Mouse (Mus musculus): ENCODE measurements around the gene Aurkaip1.

Gene Aurkaip1

DNA sequence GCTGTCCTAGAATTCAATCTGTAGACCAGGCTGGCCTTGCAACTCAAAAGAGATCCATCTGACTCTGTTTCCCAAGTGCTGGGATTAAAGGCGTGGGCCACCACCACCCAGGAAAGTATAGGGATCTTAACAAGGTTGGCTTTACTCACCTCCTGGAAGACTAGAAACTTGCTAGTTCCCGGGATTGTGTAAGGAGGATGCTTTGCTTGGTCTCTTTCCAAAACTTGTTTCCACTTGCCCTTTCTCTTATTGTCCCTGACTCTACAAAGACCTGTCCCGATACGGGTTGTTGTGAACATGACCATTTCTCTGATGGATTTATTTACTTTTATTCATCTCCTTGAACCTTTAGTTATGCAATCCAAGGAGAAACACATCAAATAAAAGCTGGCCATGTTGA lies 1.2 kb upstream of the Aurkaip1 start:
- no peak for DNase-seq (ENCODE audit: low spot score)

DNA sequence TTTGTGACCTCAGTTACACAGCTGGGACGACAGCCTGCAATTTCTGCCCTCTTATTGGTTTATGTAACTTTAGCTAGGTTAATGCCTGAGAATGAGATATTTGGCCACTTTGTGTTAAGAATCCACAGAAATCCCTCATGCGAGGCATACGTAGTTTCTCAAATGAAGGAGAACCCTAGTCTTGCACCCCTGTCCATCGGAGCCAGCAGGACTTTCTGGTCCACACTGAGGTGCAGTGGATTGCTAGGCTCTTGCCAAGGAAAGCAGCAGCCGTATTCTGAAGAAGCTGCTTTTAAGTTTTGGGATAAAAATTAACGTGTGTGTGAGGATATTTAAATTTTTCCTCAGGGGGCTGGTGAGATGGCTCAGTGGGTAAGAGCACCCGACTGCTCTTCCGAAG lies 476 bp upstream of the Aurkaip1 start:
- no peak for DNase-seq (ENCODE audit: low spot score)

DNA sequence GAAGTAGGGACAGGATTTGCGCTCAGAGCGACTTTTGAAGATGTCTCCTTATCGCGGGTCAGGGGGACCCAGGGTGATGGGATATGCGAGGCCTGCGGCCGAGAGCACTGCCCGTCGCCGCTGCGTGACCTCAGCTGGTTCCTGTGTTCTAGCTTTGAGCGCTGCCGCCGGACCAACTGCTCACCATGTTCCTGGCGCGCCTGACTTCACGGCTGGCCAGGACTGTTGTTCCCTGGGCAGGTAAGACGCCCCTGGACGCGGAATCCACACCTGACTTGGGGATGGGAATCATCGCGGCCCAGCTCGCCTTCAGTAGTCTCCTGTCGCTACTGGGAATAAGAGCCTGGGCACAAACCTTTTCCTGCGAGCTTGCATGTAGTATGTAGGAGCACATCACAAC lies 759 bp downstream of the Aurkaip1 start:
- no peak for DNase-seq (ENCODE audit: low spot score)

DNA sequence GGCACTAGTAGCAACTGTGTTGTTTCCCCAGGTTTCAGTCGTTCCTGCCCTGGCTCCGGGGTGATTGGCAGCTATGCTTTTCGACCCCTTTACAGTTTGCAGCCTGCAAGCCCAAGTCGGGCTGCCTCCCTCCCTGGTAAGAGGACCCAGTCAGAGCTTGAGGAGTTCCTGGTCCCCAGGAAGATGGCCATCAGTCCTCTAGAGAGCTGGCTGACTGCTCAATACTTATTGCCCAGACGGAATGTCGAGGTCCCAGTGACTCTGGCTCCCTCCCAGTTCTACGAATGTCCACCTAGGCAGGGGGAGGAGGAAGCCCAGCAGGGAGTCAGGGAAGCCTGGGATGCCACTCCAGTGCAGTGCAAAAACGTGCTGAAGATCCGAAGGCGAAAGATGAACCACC lies 1.2 kb downstream of the Aurkaip1 start:
- DNase-seq (ENCODE audit: low spot score): no peak

DNA sequence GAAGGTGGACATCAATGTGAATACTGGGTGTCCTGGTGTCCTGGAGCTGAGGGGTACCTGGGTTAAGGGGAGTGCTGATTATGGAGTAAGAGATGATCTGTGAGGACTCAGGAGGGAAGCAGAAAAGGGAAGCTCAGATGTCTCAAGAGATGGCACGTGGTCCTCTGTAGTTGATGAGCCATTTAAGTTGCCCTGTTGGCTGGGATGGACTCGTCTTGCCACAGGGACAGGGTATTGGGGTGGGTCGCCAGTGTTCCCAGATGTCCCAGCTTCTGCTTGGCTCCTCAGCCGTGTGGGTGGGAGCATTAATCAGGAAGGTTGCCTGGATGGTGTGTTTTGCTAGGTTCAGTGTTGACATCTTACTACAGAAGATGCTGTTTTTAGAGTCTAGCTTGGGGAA lies 2.2 kb downstream of the Aurkaip1 start:
- no peak for DNase-seq (ENCODE audit: low spot score)

DNA sequence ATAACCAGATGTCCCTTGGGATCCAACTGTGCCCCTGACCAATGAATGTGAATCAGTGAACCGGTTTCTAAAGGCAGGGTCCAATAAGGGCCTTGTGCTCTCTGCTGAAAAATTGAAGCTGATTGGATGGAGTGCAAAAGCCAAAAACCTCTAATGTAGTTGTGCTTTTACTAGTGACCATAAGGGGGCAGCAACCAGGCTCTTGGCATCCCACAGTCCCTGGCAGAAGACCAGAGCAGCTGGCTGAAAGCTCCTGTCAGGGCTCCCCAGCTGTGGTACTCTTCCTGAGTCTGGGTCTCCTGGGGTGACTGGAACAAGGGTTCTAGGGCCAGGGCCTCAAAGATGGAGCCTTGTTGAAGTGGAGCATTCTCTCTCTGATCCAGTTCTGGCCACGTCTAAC lies 2.8 kb downstream of the Aurkaip1 start:
- peak; percentile 86 for DNase-seq (ENCODE audit: low spot score)

DNA sequence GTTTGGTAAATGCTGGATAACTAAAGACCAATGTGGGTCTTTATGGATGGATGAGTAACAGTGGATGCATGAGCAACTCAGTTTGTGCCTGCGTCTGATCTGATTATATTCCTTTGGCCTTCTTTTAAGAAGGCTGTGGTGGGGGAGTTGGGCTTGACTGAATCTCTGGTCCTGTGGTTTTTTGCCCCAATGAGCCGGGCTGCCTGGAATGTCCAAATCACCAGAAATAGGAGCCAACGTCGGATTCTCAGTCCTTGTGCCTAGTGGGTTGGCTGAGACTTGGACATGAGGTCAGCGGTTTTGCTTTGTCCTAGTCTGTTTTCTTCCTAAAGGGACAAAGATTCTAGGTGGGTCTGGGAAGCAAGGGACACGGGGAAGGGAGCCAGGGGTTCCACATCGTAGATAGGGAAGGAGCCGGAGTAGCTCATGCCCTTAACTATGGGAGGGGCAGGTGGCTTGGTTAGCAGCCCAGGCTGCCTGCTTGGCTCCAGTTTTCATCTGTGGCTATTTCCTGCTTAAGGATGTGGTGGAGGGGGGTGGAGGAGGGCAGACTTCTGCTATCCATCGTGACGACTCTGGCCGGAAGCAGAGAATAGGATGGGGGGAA lies 6.4 kb downstream of the Aurkaip1 start:
- DNase-seq (ENCODE audit: low spot score): peak; percentile 61

DNA sequence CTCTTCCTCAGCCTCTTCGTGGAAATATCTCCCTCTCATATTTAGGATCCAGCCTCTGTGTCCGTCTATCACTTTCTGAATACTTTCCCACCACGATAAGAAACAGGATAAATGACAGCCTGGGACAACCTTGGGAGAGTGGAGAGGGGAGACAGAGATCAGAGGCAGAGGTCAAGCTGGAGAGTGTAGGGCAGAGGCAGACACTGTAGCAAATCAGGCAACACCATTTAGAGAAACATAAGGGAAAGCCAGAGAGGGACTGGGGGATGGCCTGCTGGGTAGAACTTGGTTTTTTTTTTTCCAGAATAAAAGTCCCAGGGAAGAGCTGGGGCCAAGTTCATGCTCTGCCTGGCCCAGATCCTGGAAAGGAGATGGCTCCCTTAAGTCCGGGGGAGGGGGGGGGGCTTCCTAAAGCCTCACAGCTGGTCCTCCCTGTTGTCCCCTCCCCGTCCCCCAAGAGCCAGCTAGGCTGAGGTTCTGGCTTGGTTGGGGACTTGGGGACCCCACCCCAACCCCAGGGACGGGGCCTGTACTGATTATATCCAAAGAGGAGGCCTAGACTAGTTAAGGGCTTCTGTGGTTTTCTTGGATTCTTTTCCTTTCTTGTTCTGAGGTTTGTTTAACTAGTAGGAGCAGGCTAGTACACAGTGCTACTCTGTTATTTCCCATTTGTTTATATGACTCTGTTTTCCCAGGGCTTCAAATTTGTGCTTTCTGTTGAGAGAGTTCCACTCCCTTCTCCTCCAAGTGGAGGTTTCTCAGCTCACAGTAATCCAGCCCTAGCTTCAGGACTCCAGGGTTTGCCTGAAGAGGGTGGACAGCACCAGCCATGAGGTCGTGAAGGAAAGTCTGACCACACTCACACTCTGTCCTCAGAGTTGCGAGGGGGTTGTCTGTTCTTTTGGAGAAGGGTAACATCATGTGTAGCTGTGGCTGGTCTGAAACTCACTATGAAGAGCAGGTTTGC lies 7.4 kb downstream of the Aurkaip1 start:
- DNase-seq (ENCODE audit: low spot score): peak; percentile 24

DNA sequence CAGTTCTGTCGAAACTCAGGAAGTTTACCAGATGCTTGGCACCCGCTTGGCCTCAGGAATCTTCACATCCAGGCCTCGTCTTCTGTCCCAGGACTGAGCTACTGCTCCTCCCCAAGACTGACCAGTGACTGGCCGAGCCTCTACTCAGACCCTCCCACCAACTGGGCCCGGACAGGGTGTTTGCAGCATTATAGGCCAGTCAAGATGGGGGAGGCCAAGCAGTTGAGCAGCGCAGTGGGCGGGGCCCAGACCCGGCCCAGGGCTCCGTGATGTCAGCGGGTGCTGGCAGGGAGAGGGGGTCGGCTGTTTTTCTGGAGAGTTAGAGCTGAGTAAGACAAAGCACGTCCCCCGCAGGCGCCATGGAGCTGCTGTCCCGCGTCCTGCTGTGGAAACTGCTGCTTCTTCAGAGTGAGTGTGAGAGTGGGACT lies 8.4 kb downstream of the Aurkaip1 start, which contains the start of gene Mxra8:
Mxra8 (plus strand) TSS at position 198 of the 428 bp plus-strand sequence.
- peak; percentile 93 for DNase-seq (ENCODE audit: low spot score)

DNA sequence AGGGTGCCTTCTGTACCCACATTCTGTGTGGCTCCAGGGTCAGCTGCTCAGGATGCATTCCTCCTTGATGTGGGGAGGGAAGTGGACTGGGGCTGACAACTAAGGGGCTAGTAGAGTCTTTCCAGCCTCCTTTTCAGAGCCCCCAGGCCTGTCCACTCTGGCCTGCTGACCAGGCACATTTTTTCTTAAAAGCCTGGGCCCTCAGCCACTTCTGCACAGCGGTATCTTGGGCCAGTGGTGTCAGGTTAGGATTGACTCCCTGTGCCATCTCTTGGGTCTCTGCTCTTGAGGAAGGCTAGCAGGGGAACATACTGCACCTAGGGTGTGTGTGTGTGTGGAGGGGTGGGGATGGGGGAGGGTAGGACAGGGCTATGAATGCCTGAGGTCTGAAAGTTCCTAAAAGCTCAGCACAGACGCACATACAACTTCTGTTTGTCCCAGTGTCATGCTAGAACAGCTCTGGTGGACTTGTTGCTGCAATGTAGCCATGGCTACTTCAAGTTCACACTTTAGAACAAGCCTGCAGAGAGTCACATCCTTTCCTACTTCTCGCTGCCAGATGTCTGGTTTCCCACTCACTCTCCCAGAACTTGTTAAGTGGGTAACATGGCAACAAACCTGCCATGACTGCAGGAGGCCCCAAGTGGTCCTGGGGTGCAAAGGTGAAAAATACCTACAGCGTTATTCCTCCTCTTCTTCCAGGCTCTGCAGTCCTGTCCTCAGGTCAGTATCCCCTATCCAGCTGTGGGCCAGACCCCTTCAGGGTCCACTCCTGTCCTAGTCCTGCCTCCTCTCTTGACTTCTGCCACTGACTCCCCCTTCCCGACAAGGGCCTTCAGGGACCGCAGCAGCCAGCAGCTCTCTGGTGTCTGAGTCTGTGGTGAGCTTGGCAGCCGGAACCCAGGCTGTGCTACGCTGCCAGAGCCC lies 9.3 kb downstream of the Aurkaip1 start:
- no peak for DNase-seq (ENCODE audit: low spot score)

DNA sequence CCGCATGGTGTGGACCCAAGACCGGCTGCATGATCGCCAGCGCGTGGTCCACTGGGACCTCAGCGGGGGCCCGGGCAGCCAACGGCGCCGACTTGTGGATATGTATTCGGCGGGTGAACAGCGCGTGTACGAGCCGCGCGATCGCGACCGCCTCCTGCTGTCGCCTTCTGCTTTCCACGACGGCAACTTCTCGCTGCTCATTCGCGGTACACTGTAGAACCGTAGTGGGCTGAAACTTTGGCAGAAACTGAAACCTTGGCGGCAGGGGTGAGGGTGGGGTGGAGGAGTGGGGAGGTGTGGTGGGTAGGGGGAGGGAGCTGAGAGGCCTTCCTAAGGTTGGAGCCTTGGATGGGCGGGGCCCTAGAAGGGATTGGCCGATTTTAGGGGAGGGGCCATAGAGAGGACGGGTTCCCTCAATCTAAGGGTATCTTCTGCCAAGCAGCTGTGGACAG lies 10.0 kb downstream of the Aurkaip1 start:
- peak; percentile 78 for DNase-seq (ENCODE audit: low spot score)

DNA sequence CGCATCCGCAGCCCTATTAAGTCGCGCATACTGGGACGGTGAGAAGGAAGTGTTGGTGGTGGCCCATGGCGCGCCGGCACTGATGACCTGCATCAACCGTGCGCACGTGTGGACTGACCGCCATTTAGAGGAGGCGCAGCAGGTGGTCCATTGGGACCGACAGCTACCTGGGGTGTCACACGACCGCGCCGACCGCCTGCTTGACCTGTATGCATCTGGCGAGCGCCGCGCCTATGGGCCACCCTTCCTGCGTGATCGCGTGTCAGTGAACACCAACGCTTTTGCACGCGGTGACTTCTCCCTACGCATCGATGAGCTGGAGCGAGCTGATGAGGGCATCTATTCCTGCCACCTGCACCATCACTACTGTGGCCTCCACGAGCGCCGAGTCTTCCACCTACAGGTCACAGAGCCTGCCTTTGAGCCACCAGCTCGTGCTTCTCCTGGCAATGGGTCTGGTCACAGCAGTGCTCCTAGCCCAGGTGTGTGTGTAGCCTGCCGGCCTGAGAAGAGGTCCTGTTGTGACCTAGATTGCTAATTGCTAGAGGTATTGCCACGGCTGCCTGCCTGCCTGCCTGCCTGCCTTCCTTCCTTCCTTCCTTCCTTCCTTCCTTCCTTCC lies 10.7 kb downstream of the Aurkaip1 start:
- no peak for DNase-seq (ENCODE audit: low spot score)

DNA sequence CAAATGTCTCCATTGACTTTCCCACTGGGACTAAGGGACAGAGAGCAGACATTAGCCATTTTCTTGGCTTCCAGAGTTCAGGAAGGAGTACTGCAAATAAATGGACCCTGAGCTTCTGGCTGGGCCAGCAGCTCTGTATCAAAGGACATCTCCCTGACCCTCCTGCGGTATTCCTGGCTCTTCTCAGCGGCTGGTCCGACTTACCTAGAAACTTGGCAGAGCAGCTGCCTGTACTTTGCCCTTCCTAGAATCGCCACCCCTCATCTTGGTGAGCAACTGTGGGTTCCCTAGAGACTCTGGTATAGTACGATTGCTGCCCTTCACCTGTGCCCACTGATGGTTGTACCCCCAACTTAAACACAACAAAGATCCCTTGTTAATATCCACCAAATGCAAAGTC lies 12.2 kb downstream of the Aurkaip1 start:
- no peak for DNase-seq (ENCODE audit: low spot score)

DNA sequence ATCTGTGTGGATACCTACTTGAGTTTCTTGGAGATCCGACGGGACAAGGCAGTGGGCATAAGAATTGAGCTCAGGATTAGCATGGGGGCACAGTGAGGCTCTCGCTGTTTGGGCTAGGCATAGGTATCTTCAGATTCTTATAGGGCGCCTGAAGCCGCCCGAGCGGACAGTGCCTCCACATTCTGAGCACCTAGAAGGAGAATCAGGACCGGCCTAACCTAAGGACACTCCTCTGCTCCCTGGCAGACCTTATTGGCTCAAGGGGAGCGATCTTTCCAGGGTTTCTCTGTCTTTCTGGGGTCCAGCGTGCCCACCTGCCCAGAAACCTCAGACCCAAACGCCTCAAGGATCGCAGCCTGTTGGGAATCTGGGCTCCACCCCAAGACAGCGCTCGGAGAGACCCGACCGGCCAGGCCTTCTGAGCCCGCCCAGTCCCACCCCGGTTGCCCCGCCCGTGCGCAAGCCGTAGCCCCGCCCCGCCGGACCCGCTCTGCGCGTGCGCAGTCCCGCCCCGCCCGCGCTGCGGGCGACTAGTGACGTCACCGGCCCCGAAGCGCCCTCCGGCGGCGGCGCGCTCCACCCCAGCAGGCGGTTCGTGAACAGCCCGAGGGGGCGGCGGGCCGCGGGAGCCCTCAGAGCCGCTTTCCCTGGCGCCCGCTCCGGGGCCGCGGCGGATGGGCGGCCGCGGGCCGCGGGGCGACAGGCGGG lies 16.0 kb downstream of the Aurkaip1 start, which contains the start of gene Dvl1:
Dvl1 (plus strand) TSS at position 532 of the 708 bp plus-strand sequence.
- peak; percentile 91 for DNase-seq (ENCODE audit: low spot score)

DNA sequence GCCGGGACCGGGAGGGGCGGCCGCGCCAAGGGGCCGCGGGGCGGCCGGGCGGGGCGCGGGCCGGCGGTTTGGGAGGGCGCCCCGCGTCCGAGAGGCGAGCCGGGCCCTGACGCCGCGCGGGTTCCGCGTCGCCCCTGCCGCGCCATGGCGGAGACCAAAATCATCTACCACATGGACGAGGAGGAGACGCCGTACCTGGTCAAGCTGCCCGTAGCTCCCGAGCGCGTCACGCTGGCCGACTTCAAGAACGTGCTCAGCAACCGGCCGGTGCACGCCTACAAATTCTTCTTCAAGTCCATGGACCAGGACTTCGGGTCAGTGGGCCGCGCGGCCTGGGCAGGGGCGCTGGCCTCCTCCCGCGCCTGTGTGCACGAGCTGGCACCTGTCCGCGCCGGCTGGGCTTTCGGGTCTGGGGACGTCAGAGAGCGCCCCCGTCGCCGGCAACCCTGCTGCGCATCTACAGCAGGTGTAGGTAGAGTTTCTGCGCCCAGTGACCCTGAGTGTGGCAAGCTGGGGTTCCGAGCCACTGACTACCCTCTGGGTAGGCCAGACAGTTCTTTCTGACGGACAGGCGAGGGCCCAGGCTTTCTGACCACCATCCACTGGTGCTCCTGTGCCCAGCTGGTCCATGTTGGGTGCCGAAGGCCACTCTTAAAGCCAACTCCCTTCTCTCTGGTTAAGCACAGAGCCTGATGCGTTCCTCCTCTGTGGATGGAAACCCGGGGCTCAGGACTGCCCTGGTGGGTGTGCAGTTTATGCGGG lies 16.7 kb downstream of the Aurkaip1 start:
- DNase-seq (ENCODE audit: low spot score): peak; percentile 16

DNA sequence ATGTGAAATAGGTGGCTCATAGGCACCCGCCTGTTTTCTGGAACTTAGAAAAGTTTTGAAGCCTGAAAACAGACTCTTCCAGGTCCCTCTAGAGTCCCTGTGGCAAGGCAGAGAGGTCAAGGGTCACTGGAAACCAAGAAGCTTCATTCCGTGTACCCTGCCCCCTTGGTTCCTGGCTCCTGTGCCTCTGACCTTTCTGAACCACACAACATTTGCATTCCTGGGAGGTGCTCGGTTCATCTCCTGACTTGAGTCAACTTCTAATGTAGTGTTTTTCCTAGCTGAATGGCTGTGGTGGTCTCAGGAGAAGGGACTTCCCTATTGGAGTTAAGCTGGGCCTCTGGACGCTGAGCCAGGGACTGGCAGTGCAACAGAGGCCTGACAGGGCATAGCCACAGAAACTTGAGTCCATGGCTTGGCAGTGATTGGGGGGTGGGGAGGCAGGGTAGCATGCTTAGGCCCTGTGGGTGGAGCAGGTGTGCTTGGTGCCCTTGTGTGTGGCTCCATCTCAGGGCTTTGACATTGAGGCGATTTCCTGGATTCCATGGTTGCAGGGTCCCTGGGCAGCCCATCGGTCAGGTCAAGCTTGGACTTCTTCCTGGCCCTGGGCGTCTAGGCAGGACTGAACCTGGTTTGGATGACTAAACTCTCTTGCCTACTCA lies 17.5 kb downstream of the Aurkaip1 start:
- no peak for DNase-seq (ENCODE audit: low spot score)

DNA sequence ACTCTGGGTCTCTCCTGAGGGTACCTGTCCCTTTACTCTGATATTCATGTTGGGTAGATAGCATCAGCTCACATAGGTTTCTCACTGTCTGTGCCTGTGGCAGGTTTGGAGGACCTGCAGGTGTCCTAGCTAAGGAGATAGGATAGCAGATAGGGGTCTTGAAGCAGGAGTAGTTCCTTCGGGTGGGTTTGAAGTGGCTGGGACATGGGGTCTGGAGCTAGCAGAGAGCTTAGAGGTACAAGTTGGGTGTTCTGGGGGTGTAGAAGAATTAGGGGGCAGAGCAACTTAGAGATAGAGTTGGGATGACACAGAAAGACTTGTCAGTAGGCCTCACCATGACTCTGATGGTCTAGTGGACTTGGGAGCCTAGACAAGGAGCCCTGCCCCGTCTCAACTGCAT lies 18.3 kb downstream of the Aurkaip1 start:
- DNase-seq (ENCODE audit: low spot score): no peak

DNA sequence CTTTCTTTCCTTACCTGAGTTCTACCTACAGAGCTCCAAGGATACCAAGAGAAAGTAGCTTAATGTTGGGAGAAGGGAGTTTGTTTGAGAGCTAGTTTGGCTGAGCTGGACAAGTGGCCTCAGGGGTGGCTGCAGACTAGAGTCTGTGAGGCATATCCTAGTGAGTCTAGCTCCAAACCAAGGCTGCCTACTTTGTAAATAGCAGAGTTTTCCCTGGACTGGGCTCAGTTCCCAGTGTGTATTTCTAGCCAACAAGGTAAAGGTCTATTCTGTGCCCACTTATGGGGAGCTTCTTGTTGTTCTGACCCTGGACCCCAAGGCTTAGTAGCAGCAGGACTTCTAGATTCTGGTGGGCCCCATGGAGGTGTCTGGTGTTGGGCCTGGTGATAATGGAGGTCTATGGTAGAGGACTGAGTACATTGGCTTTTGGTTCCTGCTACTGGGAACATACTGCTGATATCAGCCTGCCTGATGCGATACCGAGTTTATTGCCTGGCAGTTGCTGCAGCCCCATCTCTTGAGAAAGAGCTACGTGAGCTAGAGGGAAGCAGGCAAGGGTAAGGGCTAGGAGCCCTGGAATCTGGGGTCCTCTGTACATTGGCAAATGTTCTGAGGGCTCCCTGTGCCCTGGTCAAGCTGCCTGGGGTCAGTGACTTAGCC lies 18.9 kb downstream of the Aurkaip1 start:
- no peak for DNase-seq (ENCODE audit: low spot score)

DNA sequence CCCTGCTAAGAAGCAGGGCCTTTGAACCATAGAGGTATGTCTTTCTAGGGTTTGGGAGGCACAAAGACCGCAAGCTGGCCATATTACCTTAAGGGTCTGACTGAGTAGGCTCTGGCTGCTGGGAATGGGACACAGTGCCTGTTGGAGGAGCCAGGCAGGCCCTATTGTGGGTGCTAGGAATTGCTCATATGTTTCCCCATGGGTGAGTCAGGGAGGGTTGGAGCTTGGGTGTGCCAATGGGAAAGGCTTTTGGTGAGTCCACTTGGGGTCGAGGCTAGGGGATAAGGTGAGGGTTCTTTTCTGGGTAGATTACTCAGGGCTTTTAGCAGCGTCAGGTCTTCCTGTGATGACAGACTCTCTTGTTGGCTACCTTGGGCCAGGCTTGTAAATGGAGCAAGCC lies 20.3 kb downstream of the Aurkaip1 start:
- no peak for DNase-seq (ENCODE audit: low spot score)
